Mouse (Mus musculus): ENCODE measurements around the gene Ccdc9b. TPM values are rescaled to one million over a fixed set of nuclear protein-coding genes. Genes with fewer than 3 reads are reported as not detected.
A peak's percentile ranks its signal among the peaks of the same experiment; 100 is the strongest.

The Ccdc9b gene
- polyA plus RNA-seq, 1 experiment: 17.9 TPM

DNA sequence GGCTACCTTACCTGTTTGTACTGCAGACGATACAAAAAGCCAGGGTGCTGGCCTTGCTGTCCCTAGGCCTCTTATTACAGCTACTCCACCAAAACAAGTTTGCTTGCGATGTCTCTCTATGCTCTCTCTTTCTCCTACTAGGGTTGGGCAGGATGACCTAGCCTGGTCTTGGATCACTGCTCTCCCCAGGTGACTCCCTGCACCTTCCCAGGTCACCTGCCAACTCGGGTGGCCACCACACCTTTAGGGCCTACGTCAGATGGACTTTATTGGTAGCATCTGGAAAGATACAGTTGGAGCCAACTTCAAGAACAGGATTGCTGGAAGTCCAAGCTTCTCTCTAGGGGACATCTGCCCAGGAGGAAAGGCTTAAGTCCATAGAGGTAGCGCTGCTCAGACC, 2.4 kb upstream of the Ccdc9b start:
- Histone ChIP-seq H3K4me1 (ENCODE audit: control insufficient read depth, insufficient read depth, low read length) (peaks cover 20% of the 10 kb centered on the region), H3K27ac (ENCODE audit: insufficient read depth, low read length) (no peak overlapping the region), H3K4me3 (ENCODE audit: insufficient read depth, low read length) (no peak overlapping the region)
- no peak for TF ChIP-seq POLR2A (IDR thresholded peaks at IDR 0.05; ENCODE audit: low read depth, low read length)
- no peak for TF ChIP-seq CTCF (IDR thresholded peaks at IDR 0.05; ENCODE audit: borderline replicate concordance, insufficient read depth, low read length)

GRCm38 (mm10) chr2:118764094-118764831, 1.8 kb upstream of the Ccdc9b start:
- H3K4me3 ChIP-seq (ENCODE audit: insufficient read depth, low read length): no peak overlapping the region
- H3K4me1 ChIP-seq (ENCODE audit: control insufficient read depth, insufficient read depth, low read length): peaks cover 20% of the 10 kb centered on the region
- TF ChIP-seq CTCF (IDR thresholded peaks at IDR 0.05; ENCODE audit: borderline replicate concordance, insufficient read depth, low read length) (no peak), POLR2A (IDR thresholded peaks at IDR 0.05; ENCODE audit: low read depth, low read length) (no peak)
- H3K27ac ChIP-seq (ENCODE audit: insufficient read depth, low read length): peak overlapping the region; percentile 99

- peaks cover 20% of the 10 kb centered on the region for H3K4me1 ChIP-seq (ENCODE audit: control insufficient read depth, insufficient read depth, low read length)
- H3K27ac ChIP-seq (ENCODE audit: insufficient read depth, low read length): peak overlapping the region; percentile 99
- H3K4me3 ChIP-seq (ENCODE audit: insufficient read depth, low read length): no peak overlapping the region
- TF ChIP-seq POLR2A (IDR thresholded peaks at IDR 0.05; ENCODE audit: low read depth, low read length) (peak; percentile 58; the same call in 1 of the 2 replicates), CTCF (IDR thresholded peaks at IDR 0.05; ENCODE audit: borderline replicate concordance, insufficient read depth, low read length) (no peak)
Measured at GRCm38 (mm10) chr2:118763469-118763868, 1.0 kb upstream of the Ccdc9b start.

GRCm38 (mm10) chr2:118762784-118763148, 305 bp upstream of the Ccdc9b start:
- Histone ChIP-seq H3K4me3 (ENCODE audit: insufficient read depth, low read length) (no peak overlapping the region), H3K27ac (ENCODE audit: insufficient read depth, low read length) (peak overlapping the region; percentile 99)
- TF ChIP-seq CTCF (IDR thresholded peaks at IDR 0.05; ENCODE audit: borderline replicate concordance, insufficient read depth, low read length): no peak
- peak; percentile 32 for TF ChIP-seq POLR2A (IDR thresholded peaks at IDR 0.05; ENCODE audit: low read depth, low read length)

DNA sequence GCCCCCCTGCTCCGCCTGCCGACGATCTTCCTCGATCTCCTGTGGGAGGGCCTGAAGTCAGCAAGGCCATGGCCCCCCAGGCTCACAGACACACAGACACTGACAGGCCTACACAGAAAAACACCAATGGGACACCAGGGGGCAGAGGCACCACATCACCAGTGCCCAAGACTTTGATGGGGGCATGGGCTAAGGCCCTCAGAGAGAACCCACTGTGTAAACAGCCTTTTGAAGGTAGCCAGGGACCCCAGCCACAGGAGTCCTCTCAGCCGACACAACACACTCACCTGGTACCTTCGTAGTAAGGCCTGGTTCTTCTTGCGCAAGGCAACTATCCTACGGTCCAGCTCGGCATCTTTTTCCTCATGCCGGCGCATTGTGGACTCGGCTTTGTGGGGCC, 1.1 kb downstream of the Ccdc9b start:
- H3K4me3 ChIP-seq (ENCODE audit: insufficient read depth, low read length): peak overlapping the region; percentile 58
- peak overlapping the region; percentile 99 for H3K27ac ChIP-seq (ENCODE audit: insufficient read depth, low read length)
- 0 out of 2 replicates have a peak, but pooled peaks have one; percentile 29 for TF ChIP-seq POLR2A (IDR thresholded peaks at IDR 0.05; ENCODE audit: low read depth, low read length)
- TF ChIP-seq CTCF (IDR thresholded peaks at IDR 0.05; ENCODE audit: borderline replicate concordance, insufficient read depth, low read length): peak; percentile 25; the same call in 1 of the 2 replicates
- H3K4me1 ChIP-seq (ENCODE audit: control insufficient read depth, insufficient read depth, low read length): peaks cover 20% of the 10 kb centered on the region

More at GRCm38 (mm10) chr2:118762784-118763148, 305 bp upstream of the Ccdc9b start:
- H3K4me1 ChIP-seq (ENCODE audit: control insufficient read depth, insufficient read depth, low read length): peaks cover 20% of the 10 kb centered on the region

GRCm38 (mm10) chr2:118760311-118761025, 2.0 kb downstream of the Ccdc9b start:
- Histone ChIP-seq H3K4me1 (ENCODE audit: control insufficient read depth, insufficient read depth, low read length) (peaks cover 14% of the 10 kb centered on the region), H3K4me3 (ENCODE audit: insufficient read depth, low read length) (0 out of 2 replicates have a peak overlapping the region, but pooled peaks have one; percentile 58), H3K27ac (ENCODE audit: insufficient read depth, low read length) (peak overlapping the region; percentile 99)
- TF ChIP-seq POLR2A (IDR thresholded peaks at IDR 0.05; ENCODE audit: low read depth, low read length): no peak
- no peak for TF ChIP-seq CTCF (IDR thresholded peaks at IDR 0.05; ENCODE audit: borderline replicate concordance, insufficient read depth, low read length)

DNA sequence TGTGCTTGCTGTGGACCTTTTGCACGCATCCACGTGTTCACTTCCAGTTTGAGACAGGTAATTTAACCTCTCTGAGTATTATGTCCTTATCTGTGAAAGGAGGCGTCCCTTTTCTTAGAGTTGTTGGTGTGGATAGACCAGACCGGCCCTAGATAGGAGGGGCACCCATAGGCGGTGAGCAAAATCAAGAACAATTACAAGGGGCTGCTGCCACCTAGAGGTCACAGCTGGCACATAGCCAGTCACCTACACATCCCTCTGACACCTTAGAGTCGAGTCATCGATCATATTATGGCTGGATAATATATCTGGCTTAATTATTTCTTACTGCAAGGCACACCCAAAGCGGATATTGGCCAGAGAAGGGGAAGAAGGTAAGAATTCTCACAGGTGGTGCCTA, 2.6 kb downstream of the Ccdc9b start:
- Histone ChIP-seq H3K4me1 (ENCODE audit: control insufficient read depth, insufficient read depth, low read length) (peaks cover 12% of the 10 kb centered on the region; the same call in 1 of the 2 replicates), H3K27ac (ENCODE audit: insufficient read depth, low read length) (no peak overlapping the region), H3K4me3 (ENCODE audit: insufficient read depth, low read length) (no peak overlapping the region)
- 0 out of 2 replicates have a peak, but pooled peaks have one; percentile 22 for TF ChIP-seq CTCF (IDR thresholded peaks at IDR 0.05; ENCODE audit: borderline replicate concordance, insufficient read depth, low read length)
- no peak for TF ChIP-seq POLR2A (IDR thresholded peaks at IDR 0.05; ENCODE audit: low read depth, low read length)

- H3K4me1 ChIP-seq (ENCODE audit: control insufficient read depth, insufficient read depth, low read length): peaks cover 1% of the 10 kb centered on the region; the same call in 1 of the 2 replicates
Measured at GRCm38 (mm10) chr2:118756103-118756502, 6.4 kb downstream of the Ccdc9b start.

GRCm38 (mm10) chr2:118755407-118755806, 7.1 kb downstream of the Ccdc9b start:
- Histone ChIP-seq H3K4me3 (ENCODE audit: insufficient read depth, low read length) (no peak overlapping the region), H3K27ac (ENCODE audit: insufficient read depth, low read length) (no peak overlapping the region), H3K4me1 (ENCODE audit: control insufficient read depth, insufficient read depth, low read length) (no peaks in the 10 kb centered on the region; the same call in 1 of the 2 replicates)
- TF ChIP-seq POLR2A (IDR thresholded peaks at IDR 0.05; ENCODE audit: low read depth, low read length) (peak; percentile 19; the same call in 1 of the 2 replicates), CTCF (IDR thresholded peaks at IDR 0.05; ENCODE audit: borderline replicate concordance, insufficient read depth, low read length) (no peak)

More at GRCm38 (mm10) chr2:118756103-118756502, 6.4 kb downstream of the Ccdc9b start:
- H3K4me3 ChIP-seq (ENCODE audit: insufficient read depth, low read length): no peak overlapping the region
- TF ChIP-seq CTCF (IDR thresholded peaks at IDR 0.05; ENCODE audit: borderline replicate concordance, insufficient read depth, low read length) (no peak), POLR2A (IDR thresholded peaks at IDR 0.05; ENCODE audit: low read depth, low read length) (no peak)
- H3K27ac ChIP-seq (ENCODE audit: insufficient read depth, low read length): no peak overlapping the region

Data from embryonic fibroblast, embryonic 13.5 days (primary cell).